Mouse (Mus musculus) liver, adult 2 months (tissue): ENCODE measurements around the gene Slc9a7.

ENCODE experiments used
- CTCF ChIP-seq: fragments of 200-500 bp; IDR thresholded peaks from 2 replicates; pipeline ENCODE4 v1.5.1; 2011; ENCODE audit warnings: low read depth, low read length, control low read depth
- POLR2A ChIP-seq: fragments of 200-500 bp; IDR thresholded peaks from 2 replicates; pipeline ENCODE4 v1.6.1; 2011; ENCODE audit warnings: low read length, control low read depth; ENCODE audit not compliant: insufficient read depth; ENCODE audit errors: extremely low read depth

DNA sequence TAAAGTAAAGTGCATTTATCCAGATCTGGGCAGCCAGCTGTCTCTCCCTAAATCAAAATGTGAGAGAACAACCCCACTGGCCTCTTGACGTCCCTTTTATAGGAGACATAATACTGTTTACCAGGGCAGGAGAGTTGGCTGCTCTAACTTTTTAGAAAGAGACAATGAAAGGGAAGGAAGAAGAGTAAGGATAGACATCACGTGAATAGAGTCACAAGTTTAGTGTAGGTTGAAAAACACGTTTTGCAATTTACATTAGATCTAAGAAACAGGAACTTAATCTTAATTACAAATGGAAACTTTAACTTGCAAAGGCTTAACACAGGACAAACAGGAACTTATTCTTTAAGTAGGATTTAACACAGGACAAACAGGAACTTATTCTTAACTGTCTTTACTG, 15.6 kb upstream of the Slc9a7 start:
- no peak for TF ChIP-seq CTCF
- TF ChIP-seq POLR2A: no peak
